ENCODE assay signal across 8 mouse cellular contexts in genomic region chr1:74067866-74068265, GRCm38 (mm10). TPM values are rescaled to one million over a fixed set of nuclear protein-coding genes. Genes with fewer than 3 reads are reported as not detected.
DNase-seq lines count a peak whose midpoint lies in the region; ATAC-seq lines count a peak whose summit lies in the region.

No protein-coding gene starts in this region.

- H3K36me3 ChIP-seq in kidney, embryonic 15.5 days = no peaks in the 10 kb centered on the region
- H3K36me3 ChIP-seq in embryonic facial prominence, embryonic 15.5 days = no peaks in the 10 kb centered on the region
- H3K36me3 ChIP-seq in limb, embryonic 13.5 days = peaks cover 18% of the 10 kb centered on the region; the same call in 1 of the 2 replicates
- no peaks in the 10 kb centered on the region for H3K36me3 ChIP-seq in splenic B cell, adult 2 months (ENCODE audit: control insufficient read depth, insufficient read depth, low read length, poor library complexity, severe bottlenecking)

- WGBS in kidney, embryonic 15.5 days = 17% methylated on average over 14 of the region's 14 CpGs
- WGBS in embryonic facial prominence, embryonic 15.5 days = 24% methylated on average over 14 of the region's 14 CpGs
- 24% methylated on average over 14 of the region's 14 CpGs for WGBS in limb, embryonic 13.5 days

- no peak for ATAC-seq in kidney, embryonic 15.5 days (replicated peaks; ENCODE audit: low FRiP score)
- ATAC-seq in embryonic facial prominence, embryonic 15.5 days (ENCODE audit: insufficient number of reproducible peaks, low FRiP score, low TSS enrichment, low read depth) = no peak
- 0 out of 2 replicates have a peak, but pooled peaks have one; percentile 2 for ATAC-seq in limb, embryonic 13.5 days (ENCODE audit: low FRiP score, low read depth)

- H3K4me1 ChIP-seq in kidney, embryonic 15.5 days = peaks cover 37% of the 10 kb centered on the region
- H3K4me1 ChIP-seq in embryonic facial prominence, embryonic 15.5 days = peaks cover 47% of the 10 kb centered on the region
- peaks cover 64% of the 10 kb centered on the region for H3K4me1 ChIP-seq in limb, embryonic 13.5 days

- H3K4me3 ChIP-seq in kidney, embryonic 15.5 days (replicated peaks) = peak overlapping the region; percentile 43
- peak overlapping the region; percentile 45 for H3K4me3 ChIP-seq in embryonic facial prominence, embryonic 15.5 days (replicated peaks)
- H3K4me3 ChIP-seq in limb, embryonic 13.5 days = peak overlapping the region; percentile 58

- no peaks in the 10 kb centered on the region for H3K27me3 ChIP-seq in kidney, embryonic 15.5 days
- no peaks in the 10 kb centered on the region for H3K27me3 ChIP-seq in embryonic facial prominence, embryonic 15.5 days
- no peaks in the 10 kb centered on the region for H3K27me3 ChIP-seq in limb, embryonic 13.5 days
- H3K27me3 ChIP-seq in splenic B cell, adult 2 months (ENCODE audit: control insufficient read depth, insufficient read depth, low read length, poor library complexity, severe bottlenecking) = no peaks in the 10 kb centered on the region

- DNase-seq in kidney, adult 8-10 months = no peak
- peak; percentile 9 for DNase-seq in splenic B cell, adult 2 months (ENCODE audit: low read depth, low spot score)
- DNase-seq in left cerebral cortex, adult 18-20 months (ENCODE audit: low spot score in 2 of 2) = no peak
- DNase-seq in right cerebral cortex, postnatal 25 days = no peak
- DNase-seq in gastrocnemius, adult 18-20 months (ENCODE audit: low spot score) = no peak

- H3K4me2 ChIP-seq in kidney, embryonic 15.5 days = peak overlapping the region; percentile 79
- H3K4me2 ChIP-seq in embryonic facial prominence, embryonic 15.5 days (replicated peaks) = peak overlapping the region; percentile 76
- H3K4me2 ChIP-seq in limb, embryonic 13.5 days (replicated peaks) = peak overlapping the region; percentile 93

- peak overlapping the region; percentile 85; the same call in 1 of the 2 replicates for H3K27ac ChIP-seq in kidney, embryonic 15.5 days
- H3K27ac ChIP-seq in embryonic facial prominence, embryonic 15.5 days (replicated peaks) = no peak overlapping the region
- H3K27ac ChIP-seq in limb, embryonic 13.5 days = peak overlapping the region; percentile 90

- H3K9me3 ChIP-seq in kidney, embryonic 15.5 days (replicated peaks) = no peaks in the 10 kb centered on the region
- H3K9me3 ChIP-seq in embryonic facial prominence, embryonic 15.5 days (replicated peaks) = no peaks in the 10 kb centered on the region
- H3K9me3 ChIP-seq in limb, embryonic 13.5 days = no peaks in the 10 kb centered on the region

- peak overlapping the region; percentile 37 for H3K9ac ChIP-seq in kidney, embryonic 15.5 days
- H3K9ac ChIP-seq in embryonic facial prominence, embryonic 15.5 days = peak overlapping the region; percentile 23
- H3K9ac ChIP-seq in limb, embryonic 13.5 days = peak overlapping the region; percentile 80

RNA-seq across cellular contexts. Expression of gene Tns1, which starts 56.4 kb away (rescaled TPM):
- 62.7 and 70.9 TPM in 2 replicates for polyA plus RNA-seq in kidney, embryonic 15.5 days (2015; fragmentation: Nextera tagmentation; extraction: Ambion mirVana)
- 49.3 and 53.7 TPM in 2 replicates for polyA plus RNA-seq in embryonic facial prominence, embryonic 15.5 days (2015; fragmentation: Nextera tagmentation; extraction: Ambion mirVana)
- polyA plus RNA-seq in limb, embryonic 13.5 days (2015; fragmentation: Nextera tagmentation; extraction: Ambion mirVana) = 44.4 and 45.1 TPM in 2 replicates
- total RNA-seq in left cerebral cortex, adult 18-20 months (2021) = 10 to 100 TPM; 36.7 to 39.6 TPM
- total RNA-seq in gastrocnemius, adult 18-20 months (2021) = 100 to 1,000 TPM; 226 to 298 TPM

RNA-seq across cellular contexts. Expression of gene Rufy4, which starts 57.5 kb away (rescaled TPM):
- 0.17 and 0.40 TPM in 2 replicates for polyA plus RNA-seq in kidney, embryonic 15.5 days (2015; fragmentation: Nextera tagmentation; extraction: Ambion mirVana)
- polyA plus RNA-seq in embryonic facial prominence, embryonic 15.5 days (2015; fragmentation: Nextera tagmentation; extraction: Ambion mirVana) = 0.72 and 0.85 TPM in 2 replicates
- polyA plus RNA-seq in limb, embryonic 13.5 days (2015; fragmentation: Nextera tagmentation; extraction: Ambion mirVana) = 0.15 and 0.33 TPM in 2 replicates
- total RNA-seq in left cerebral cortex, adult 18-20 months (2021) = not detected
- under 1 TPM; 0.09 to 0.11 TPM for total RNA-seq in gastrocnemius, adult 18-20 months (2021)

Comparison
In these comparisons a context has a peak if more than half of its experiments do, and no peak if none do; other contexts are left out.
1. H3K9ac ChIP-seq: peak in every context shown above with its lines; median percentile 80 in limb, embryonic 13.5 days; 37 in kidney, embryonic 15.5 days; 23 in embryonic facial prominence, embryonic 15.5 days.